Mouse (Mus musculus) ES-E14 (cell line): ENCODE measurements around the gene Sh3gl1. TPM values are rescaled to one million over a fixed set of nuclear protein-coding genes. Genes with fewer than 3 reads are reported as not detected.

Experiments
- DNase-seq: peaks from one replicate; pipeline ENCODE4 v3.0.0-alpha.2; 2013; ENCODE audit warnings: low read depth, low spot score
- H3K27ac ChIP-seq: 2 replicates; pipeline ENCODE4 v1.5.1; 2012; ENCODE audit warnings: low read depth, mild to moderate bottlenecking, low read length, moderate library complexity, mixed read lengths; ENCODE audit not compliant: poor library complexity, insufficient read depth, severe bottlenecking
- H3K36me3 ChIP-seq: 2 replicates; pipeline ENCODE4 v1.6.1; 2012; ENCODE audit warnings: mild to moderate bottlenecking, low read length, moderate library complexity, mixed read lengths; ENCODE audit not compliant: control insufficient read depth, poor library complexity, insufficient read depth, severe bottlenecking
- H3K4me1 ChIP-seq, 2 experiments: fragments of 150-350 bp in 1 of 2; sonication (generic) in 1 of 2; 2 replicates each; pipeline ENCODE4 v1.6.1; 2012; ENCODE audit warnings: low read length in 2 of 2, mild to moderate bottlenecking in 1 of 2, mixed read lengths in 1 of 2; ENCODE audit not compliant: control insufficient read depth in 2 of 2, insufficient read depth in 2 of 2, poor library complexity in 1 of 2
- H3K4me3 ChIP-seq, 2 experiments: fragments of 150-350 bp in 1 of 2; sonication (generic) in 1 of 2; 2 replicates each; pipeline ENCODE4 v1.5.1; 2012; ENCODE audit warnings: low read length in 2 of 2, low read depth in 1 of 2, mild to moderate bottlenecking in 1 of 2, mixed read lengths in 1 of 2; ENCODE audit not compliant: insufficient read depth in 1 of 2, poor library complexity in 1 of 2, severe bottlenecking in 1 of 2
- H3K9ac ChIP-seq: 2 replicates; pipeline ENCODE4 v1.6.1; 2012; ENCODE audit warnings: low read depth, mild to moderate bottlenecking, low read length, mixed read lengths; ENCODE audit not compliant: poor library complexity, insufficient read depth, severe bottlenecking
- H3K9me3 ChIP-seq: fragments of 150-350 bp; sonication (generic); 2 replicates; pipeline ENCODE4 v1.6.1; 2012; ENCODE audit warnings: low read depth, mild to moderate bottlenecking, low read length; ENCODE audit not compliant: control insufficient read depth, insufficient read depth
- CHD2 ChIP-seq: IDR thresholded peaks from 2 replicates; pipeline ENCODE4 v1.6.1; 2014; ENCODE audit warnings: mild to moderate bottlenecking, low read depth, low read length, inconsistent platforms
- HCFC1 ChIP-seq: IDR thresholded peaks from 2 replicates; pipeline ENCODE4 v1.6.1; 2012; ENCODE audit warnings: low read length, inconsistent platforms, borderline replicate concordance; ENCODE audit not compliant: insufficient read depth
- MAFK ChIP-seq: IDR thresholded peaks from 2 replicates; pipeline ENCODE4 v1.6.1; 2014; ENCODE audit warnings: mild to moderate bottlenecking, low read depth, low read length, inconsistent platforms; ENCODE audit not compliant: insufficient read depth
- ZC3H11A ChIP-seq: IDR thresholded peaks from 2 replicates; pipeline ENCODE4 v1.6.1; 2012; ENCODE audit warnings: low read depth, mild to moderate bottlenecking, inconsistent platforms, low read length, borderline replicate concordance
- ZNF384 ChIP-seq: IDR thresholded peaks from 2 replicates; pipeline ENCODE4 v1.6.1; 2012; ENCODE audit warnings: low read depth, low read length, inconsistent platforms
- in situ Hi-C, 2 experiments: fragments of 600-800 bp; cut with MboI; formaldehyde crosslinking; loops; one replicate each; pipeline ENCODE4 v1.15.1; 2025; ENCODE audit warnings: low sequenced_read_pairs in 2 of 2, inconsistent platforms in 1 of 2; ENCODE audit not compliant: unreplicated experiment in 2 of 2
- total RNA-seq: library from RNA; depleted of rRNA; stranded (reverse); fragments of 300-350 nt; gene quantifications from 2 replicates; pipeline ENCODE4 v1.2.3, GENCODE M21; 2012

Gene Sh3gl1
- total RNA-seq, 1 experiment: 73.8 TPM

DNA sequence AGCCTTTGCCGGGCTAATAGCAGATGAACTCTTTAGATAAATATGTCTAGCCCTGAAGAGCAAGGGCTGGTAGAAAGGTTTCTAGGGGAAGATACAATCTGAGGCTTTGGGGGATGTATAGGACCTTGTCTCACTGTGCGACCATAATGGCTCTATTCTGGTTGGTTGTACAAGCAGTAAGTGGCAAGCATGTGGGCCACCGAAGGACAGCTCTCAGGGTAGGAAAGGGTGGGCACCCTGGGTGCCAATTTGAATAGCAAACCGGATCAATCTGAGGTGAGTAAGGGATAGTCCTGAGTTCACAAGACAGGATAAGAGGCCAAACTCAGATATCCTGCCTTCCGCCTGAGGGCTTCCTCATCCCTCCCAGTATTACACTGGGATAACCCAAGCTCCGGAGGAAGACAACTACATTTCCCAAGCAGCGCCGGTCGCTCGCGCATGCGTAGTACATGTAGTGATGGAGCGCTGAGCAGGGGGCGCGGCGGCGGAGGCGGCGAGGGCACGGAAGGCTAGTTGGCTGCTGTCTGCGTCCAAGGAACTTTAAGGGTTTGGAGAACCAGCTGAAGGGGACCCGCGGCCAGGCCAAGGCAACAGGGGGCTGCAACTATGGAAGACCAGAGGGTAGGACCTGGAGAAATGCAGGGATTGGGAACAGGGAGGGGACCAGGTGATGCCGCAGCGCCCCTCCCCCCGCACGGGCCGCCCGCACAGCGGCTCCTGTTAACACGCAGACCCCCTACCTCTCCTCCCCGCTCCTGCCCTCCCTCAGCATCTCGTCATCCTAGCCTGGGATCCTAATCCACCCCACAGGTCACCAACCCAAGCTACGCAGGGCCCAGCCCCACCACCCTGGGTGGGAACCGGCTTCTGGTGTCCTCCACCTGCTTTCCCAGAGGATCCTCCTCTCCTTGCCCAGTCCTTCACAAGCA lies 50.1 kb downstream of the Sh3gl1 start, which contains the start of gene Fsd1:
Fsd1 (plus strand) TSS at position 480 of the 932 bp plus-strand sequence.
- H3K27ac ChIP-seq: no peak within 1 kb of the TSS
- H3K4me3 ChIP-seq: peak within 1 kb of the TSS; percentile 67 to 84
- DNase-seq: no peak
- TF ChIP-seq HCFC1: peak; percentile 88
- TF ChIP-seq ZNF384: no peak
- TF ChIP-seq CHD2: no peak
- TF ChIP-seq MAFK: no peak
- no peak for TF ChIP-seq ZC3H11A
- in situ Hi-C loops: no loop called here
- H3K4me1 ChIP-seq: no peaks in the 10 kb centered on the region; a peak in 1 of 4 replicates
- H3K36me3 ChIP-seq: no peaks in the 10 kb centered on the region; the same call in 1 of the 2 replicates
- no peaks in the 10 kb centered on the region for H3K9me3 ChIP-seq
- peak within 1 kb of the TSS; percentile 47 for H3K9ac ChIP-seq

DNA sequence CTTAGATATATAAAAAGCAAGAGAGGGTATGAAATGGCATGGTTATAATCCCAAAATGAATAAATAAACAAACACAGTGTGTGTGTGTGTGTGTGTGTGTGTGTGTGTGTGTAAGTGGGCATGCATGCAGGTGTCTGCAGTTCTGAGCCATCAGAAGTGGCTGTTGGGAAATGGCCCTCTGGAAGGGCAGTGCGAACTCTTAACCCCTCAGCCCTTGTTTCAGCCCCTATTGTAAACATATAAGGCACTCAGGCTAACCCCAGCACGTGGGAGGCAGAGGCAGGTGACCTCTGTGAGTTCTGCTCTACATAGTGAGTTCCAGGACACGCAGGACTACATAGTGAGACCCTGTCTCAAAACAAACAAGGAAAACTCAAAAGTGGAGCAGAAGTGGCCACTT lies 59.1 kb downstream of the Sh3gl1 start:
- TF ChIP-seq ZC3H11A (no peak), HCFC1 (no peak), CHD2 (no peak), MAFK (no peak), ZNF384 (no peak)

GRCm38 (mm10) chr17:55976255-55976862 lies 60.1 kb downstream of the Sh3gl1 start:
- Histone ChIP-seq H3K36me3 (no peaks in the 10 kb centered on the region), H3K4me1 (peaks cover 0 to 8% of the 10 kb centered on the region in 2 experiments; a peak in 1 of 4 replicates), H3K27ac (no peak overlapping the region), H3K9me3 (no peaks in the 10 kb centered on the region), H3K4me3 (no peak overlapping the region), H3K9ac (no peak overlapping the region)
- TF ChIP-seq ZC3H11A (no peak), CHD2 (no peak), HCFC1 (no peak), ZNF384 (no peak)
- peak; percentile 66 for DNase-seq
- in situ Hi-C loops: no loop called here

More for the DNA sequence above, 59.1 kb downstream of the Sh3gl1 start:
- no peak for DNase-seq
- no peak overlapping the region for H3K4me3 ChIP-seq
- peaks cover 0 to 6% of the 10 kb centered on the region in 2 experiments; a peak in 1 of 4 replicates for H3K4me1 ChIP-seq
- no peaks in the 10 kb centered on the region for H3K36me3 ChIP-seq
- in situ Hi-C loops: no loop called here
- H3K27ac ChIP-seq: no peak overlapping the region
- H3K9me3 ChIP-seq: no peaks in the 10 kb centered on the region
- no peak overlapping the region for H3K9ac ChIP-seq

- TF ChIP-seq CHD2: no peak
- no peak for TF ChIP-seq ZC3H11A
- no peak for TF ChIP-seq MAFK
- no peak for TF ChIP-seq ZNF384
- TF ChIP-seq HCFC1: no peak
- H3K27ac ChIP-seq: no peak overlapping the region
- in situ Hi-C loops: no loop called here
- peaks cover 13% of the 10 kb centered on the region; the same call in 1 of the 2 replicates for H3K36me3 ChIP-seq
- no peak for DNase-seq
- no peak overlapping the region for H3K9ac ChIP-seq
- no peaks in the 10 kb centered on the region for H3K9me3 ChIP-seq
- peaks cover 0 to 15% of the 10 kb centered on the region in 2 experiments; a peak in 1 of 4 replicates for H3K4me1 ChIP-seq
- peak overlapping the region in 1 of 2 experiments; percentile 28; a peak in 1 of 4 replicates for H3K4me3 ChIP-seq
Measured at GRCm38 (mm10) chr17:55971453-55971852, 65.0 kb downstream of the Sh3gl1 start.
